11 mouse cellular contexts compared by ENCODE assay signal in the genomic region with DNA sequence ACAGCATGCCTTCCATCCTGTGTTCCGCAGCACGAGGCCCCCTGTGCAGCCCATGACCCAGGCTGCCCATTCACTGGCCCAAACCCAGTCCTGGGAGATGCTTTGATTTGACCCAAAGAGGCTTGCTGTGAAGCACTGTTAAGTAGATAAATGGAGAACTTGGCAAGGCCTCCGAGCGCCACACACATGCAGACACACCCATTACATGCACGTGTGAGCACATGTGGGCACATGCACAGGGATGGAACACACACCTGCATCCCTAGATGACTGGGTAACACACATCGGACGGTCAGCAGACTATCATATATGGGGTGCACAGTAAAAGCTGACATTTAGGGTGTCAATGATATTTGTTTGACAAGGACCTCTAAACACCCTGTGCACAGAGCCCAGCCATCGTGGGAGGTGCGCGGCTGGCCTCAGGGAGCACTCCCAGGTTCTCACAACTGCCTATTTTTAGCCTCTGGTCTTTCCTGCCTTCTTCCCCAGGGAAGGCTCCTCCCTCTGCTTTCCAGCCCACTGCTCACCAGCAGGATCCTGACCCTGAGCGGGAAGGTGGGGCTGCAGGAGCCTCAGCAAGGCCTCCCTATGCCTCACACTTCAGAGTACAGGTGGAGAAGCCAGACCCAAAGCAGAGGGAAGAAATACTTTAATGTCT.
DNase-seq lines count a peak whose midpoint lies in the region; ATAC-seq and TF ChIP-seq lines count a peak whose summit lies in the region.
"Had no signal": no experiment of that assay in that cellular context is flagged by ENCODE, and none has a peak within 500 bp of the region (broad histone marks: within the 10 kb centered on the region; RNA-seq: fewer than 3 reads in every experiment).

No protein-coding gene starts in this region.

- H3K4me2 ChIP-seq in stomach, embryonic 15.5 days = no peak overlapping the region
- H3K4me2 ChIP-seq: midbrain, embryonic 11.5 days had no signal

- H3K4me1 ChIP-seq in heart, adult 2 months (ENCODE audit: control insufficient read depth, insufficient read depth, low read length) = peaks cover 48% of the 10 kb centered on the region
- H3K4me1 ChIP-seq in stomach, embryonic 15.5 days = peaks cover 28% of the 10 kb centered on the region
- peaks cover 25% of the 10 kb centered on the region for H3K4me1 ChIP-seq in thymus, adult 2 months (replicated peaks; ENCODE audit: control insufficient read depth, insufficient read depth, low read length)

- H3K79me2 ChIP-seq in heart, adult 2 months (replicated peaks; ENCODE audit: control insufficient read depth, insufficient read depth, low read length) = peaks cover 1% of the 10 kb centered on the region; the same call in 1 of the 2 replicates

- 24% methylated on average over 11 of the region's 11 CpGs for WGBS in heart, adult 2 months
- WGBS in stomach, embryonic 15.5 days = 55% methylated on average over 11 of the region's 11 CpGs
- 96% methylated on average over 11 of the region's 11 CpGs for WGBS in thymus, adult 2 months

- intact Hi-C loops in left cerebral cortex, adult 2 months (cut with DNase I) = no loop called here
- intact Hi-C loops in heart, adult 2 months (cut with DNase I) = loop anchor here (5.0 kb wide), 1 partner anchor 40 kb away; no protein-coding TSS in a partner anchor

- no peak for TF ChIP-seq CTCF in left cerebral cortex, adult 2 months (IDR thresholded peaks at IDR 0.05)
- no peak for TF ChIP-seq CTCF in heart, adult 2 months (IDR thresholded peaks at IDR 0.05)
- TF ChIP-seq CTCF in thymus, adult 2 months (IDR thresholded peaks at IDR 0.05; ENCODE audit: borderline replicate concordance, control insufficient read depth, extremely low read depth, insufficient read depth, low read length, poor library complexity) = no peak

- ATAC-seq in stomach, embryonic 15.5 days (ENCODE audit: insufficient read depth, low FRiP score, low read depth) = 0 out of 2 replicates have a peak, but pooled peaks have one; percentile 19

- no peak overlapping the region for H3K4me3 ChIP-seq in left cerebral cortex, adult 2 months
- H3K4me3 ChIP-seq in heart, adult 2 months = no peak overlapping the region
- H3K4me3 ChIP-seq in stomach, embryonic 15.5 days (replicated peaks) = no peak overlapping the region
- H3K4me3 ChIP-seq in thymus, adult 2 months (ENCODE audit: control insufficient read depth, insufficient read depth, low read length) = no peak overlapping the region

- no peaks in the 10 kb centered on the region for H3K27me3 ChIP-seq in heart, adult 2 months (ENCODE audit: control insufficient read depth, insufficient read depth, low read length)
- H3K27me3 ChIP-seq in stomach, embryonic 15.5 days (replicated peaks) = no peaks in the 10 kb centered on the region
- H3K27me3 ChIP-seq in thymus, adult 2 months (ENCODE audit: control insufficient read depth, insufficient read depth, low read length) = no peaks in the 10 kb centered on the region

- H3K36me3 ChIP-seq in heart, adult 2 months (ENCODE audit: control insufficient read depth, insufficient read depth, low read length) = no peaks in the 10 kb centered on the region
- no peaks in the 10 kb centered on the region for H3K36me3 ChIP-seq in stomach, embryonic 15.5 days
- H3K36me3 ChIP-seq in thymus, adult 2 months (ENCODE audit: control insufficient read depth, insufficient read depth, low read length) = no peaks in the 10 kb centered on the region

- peak; percentile 46; the same call in 1 of the 2 replicates for TF ChIP-seq EP300 in heart, adult 2 months (IDR thresholded peaks at IDR 0.05; ENCODE audit: insufficient read depth, low read depth, low read length)

- peak overlapping the region; percentile 10; the same call in 1 of the 2 replicates for H3K27ac ChIP-seq in left cerebral cortex, adult 2 months
- peak overlapping the region; percentile 70 for H3K27ac ChIP-seq in heart, adult 2 months
- H3K27ac ChIP-seq in stomach, embryonic 15.5 days = peak overlapping the region; percentile 2; the same call in 1 of the 2 replicates
- H3K27ac ChIP-seq in thymus, adult 2 months (ENCODE audit: control insufficient read depth, insufficient read depth, low read length) = no peak overlapping the region
- H3K27ac ChIP-seq: liver, embryonic 14.5 days had no signal

- H3K9ac ChIP-seq in heart, adult 2 months (ENCODE audit: low read depth, low read length) = no peak overlapping the region
- H3K9ac ChIP-seq in stomach, embryonic 15.5 days = no peak overlapping the region
- H3K9ac ChIP-seq: liver, embryonic 14.5 days had no signal

- DNase-seq in left cerebral cortex, adult 2 months (ENCODE audit: extremely low spot score in 1 of 2, low spot score in 2 of 2) = no peak
- no peak for DNase-seq in left cerebral cortex, adult 9 months (ENCODE audit: low spot score in 2 of 2)
- peak in 1 of 2 experiments; percentile 64 for DNase-seq in heart, adult 2 months
- peak; percentile 63 for DNase-seq in kidney, adult 18-20 months
- no peak for DNase-seq in frontal cortex, postnatal 25 days (ENCODE audit: low spot score in 2 of 2)
- no peak for DNase-seq in thymus, adult 2 months
- no peak for DNase-seq in cerebellum, postnatal 25 days
- DNase-seq: cerebellum, adult 11 months had no signal

- TF ChIP-seq POLR2A in heart, adult 2 months (IDR thresholded peaks at IDR 0.05; ENCODE audit: insufficient read depth, low read depth, low read length) = no peak
- no peak for TF ChIP-seq POLR2A in thymus, adult 2 months (IDR thresholded peaks at IDR 0.05; ENCODE audit: control insufficient read depth, extremely low read depth, insufficient read depth, low read length, poor library complexity)

- no peaks in the 10 kb centered on the region for H3K9me3 ChIP-seq in stomach, embryonic 15.5 days
